Mouse (Mus musculus): ENCODE results near the gene Prm1. TPM values are rescaled to one million over a fixed set of nuclear protein-coding genes. Genes with fewer than 3 reads are reported as not detected.
"Not testable (repeated sequence)": the region's sequence is repeated elsewhere in the genome, so short reads cannot be mapped to it uniquely, and the experiment has no call there.

Prm1 gene
- polyA plus RNA-seq, 1 experiment from 2014 or later: not detected

DNA sequence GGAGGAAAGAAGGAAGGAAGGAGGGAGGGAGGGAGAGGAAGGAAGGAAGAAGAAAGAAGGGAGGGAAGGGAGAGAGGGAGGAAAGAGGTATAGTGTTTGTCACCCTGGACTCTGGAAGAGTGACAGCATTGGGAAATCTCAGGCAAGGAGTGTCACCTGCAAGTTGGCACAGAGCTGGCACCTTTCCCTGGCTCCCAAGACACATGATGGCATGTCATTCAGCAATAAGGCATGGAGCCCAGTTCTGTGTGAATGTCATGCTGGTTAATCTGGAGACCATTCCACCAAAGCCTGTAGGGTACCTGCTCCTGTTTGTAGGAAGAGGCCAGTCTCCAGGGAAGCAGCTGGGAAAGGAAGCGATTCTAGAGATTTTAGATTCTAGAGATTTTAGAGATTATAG is 4.7 kb upstream of the Prm1 start:
- TF ChIP-seq CTCF (IDR thresholded peaks at IDR 0.05; ENCODE audit: low read depth): no peak

DNA sequence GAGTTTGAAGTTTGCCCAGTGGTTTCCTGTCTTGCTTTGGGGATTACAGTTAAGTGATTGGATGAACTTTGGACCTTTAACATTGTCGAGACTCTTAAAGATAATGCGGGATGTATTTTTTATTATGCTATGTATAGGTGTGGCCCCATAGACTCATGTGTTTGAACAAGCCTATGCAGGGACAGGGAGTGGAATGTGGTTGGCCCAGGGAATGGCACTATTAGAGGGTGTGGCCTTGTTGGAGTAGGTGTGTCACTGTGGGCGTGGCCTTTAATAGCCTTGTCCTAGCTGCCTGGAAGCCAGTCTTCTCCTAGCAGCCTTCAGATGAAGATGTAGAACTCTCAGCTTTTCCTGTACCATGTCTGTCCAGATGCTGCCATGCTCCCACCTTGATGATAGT is 3.2 kb downstream of the Prm1 start:
- not testable (repeated sequence) for H3K36me3 ChIP-seq (ENCODE audit: insufficient read depth); H3K27ac ChIP-seq (ENCODE audit: low read depth); H3K27me3 ChIP-seq (ENCODE audit: insufficient read depth, low read length); H3K9ac ChIP-seq; H3K4me1 ChIP-seq (ENCODE audit: insufficient read depth); H3K9me3 ChIP-seq (ENCODE audit: low read depth, low read length); H3K4me2 ChIP-seq; H3K4me3 ChIP-seq (ENCODE audit: low read depth, low read length); DNase-seq; ATAC-seq (ENCODE audit: insufficient read depth)
- 79% methylated on average over 3 of the region's 3 CpGs for WGBS

More for the DNA sequence above, 4.7 kb upstream of the Prm1 start:
- no peak for DNase-seq
- WGBS: 86% methylated on average over 1 of the region's 1 CpGs
- Histone ChIP-seq H3K4me3 (ENCODE audit: low read depth, low read length) (no peak overlapping the region), H3K27me3 (ENCODE audit: insufficient read depth, low read length) (no peaks in the 10 kb centered on the region), H3K27ac (ENCODE audit: low read depth) (no peak overlapping the region), H3K4me2 (no peak overlapping the region), H3K4me1 (ENCODE audit: insufficient read depth) (no peaks in the 10 kb centered on the region), H3K36me3 (ENCODE audit: insufficient read depth) (no peaks in the 10 kb centered on the region), H3K9ac (no peak overlapping the region), H3K9me3 (ENCODE audit: low read depth, low read length) (no peaks in the 10 kb centered on the region)
- ATAC-seq (ENCODE audit: insufficient read depth): no peak

DNA sequence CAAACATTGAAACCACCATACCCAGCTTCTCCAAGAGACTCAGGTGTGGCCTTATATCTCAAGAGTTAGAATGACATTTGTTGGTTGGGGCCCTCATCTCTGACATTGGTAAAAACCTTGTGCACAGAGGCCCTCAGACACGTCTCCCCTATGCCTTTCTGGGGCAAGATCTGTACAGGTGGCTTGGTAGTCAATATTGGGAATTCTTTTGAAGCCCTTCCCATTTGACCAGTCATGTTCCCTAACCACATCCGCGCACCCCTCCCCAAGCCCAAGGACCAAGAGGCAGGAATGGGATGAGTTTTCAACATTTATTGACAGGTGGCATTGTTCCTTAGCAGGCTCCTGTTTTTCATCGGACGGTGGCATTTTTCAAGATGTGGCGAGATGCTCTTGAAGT is 9.6 kb downstream of the Prm1 start, which contains the start of gene Prm2:
Prm2 (minus strand) TSS at position 101 of the 400 bp plus-strand sequence.
- DNase-seq (no peak), ATAC-seq (ENCODE audit: insufficient read depth) (no peak)
- Histone ChIP-seq H3K4me3 (ENCODE audit: low read depth, low read length) (no peak within 1 kb of the TSS), H3K4me2 (no peak within 1 kb of the TSS), H3K36me3 (ENCODE audit: insufficient read depth) (no peaks in the 10 kb centered on the region), H3K4me1 (ENCODE audit: insufficient read depth) (no peaks in the 10 kb centered on the region), H3K9ac (no peak within 1 kb of the TSS), H3K27me3 (ENCODE audit: insufficient read depth, low read length) (peaks cover 18% of the 10 kb centered on the region), H3K9me3 (ENCODE audit: low read depth, low read length) (no peaks in the 10 kb centered on the region), H3K27ac (ENCODE audit: low read depth) (no peak within 1 kb of the TSS)
- 60% methylated on average over 6 of the region's 6 CpGs for WGBS
- no peak for TF ChIP-seq CTCF (IDR thresholded peaks at IDR 0.05; ENCODE audit: low read depth)

DNA sequence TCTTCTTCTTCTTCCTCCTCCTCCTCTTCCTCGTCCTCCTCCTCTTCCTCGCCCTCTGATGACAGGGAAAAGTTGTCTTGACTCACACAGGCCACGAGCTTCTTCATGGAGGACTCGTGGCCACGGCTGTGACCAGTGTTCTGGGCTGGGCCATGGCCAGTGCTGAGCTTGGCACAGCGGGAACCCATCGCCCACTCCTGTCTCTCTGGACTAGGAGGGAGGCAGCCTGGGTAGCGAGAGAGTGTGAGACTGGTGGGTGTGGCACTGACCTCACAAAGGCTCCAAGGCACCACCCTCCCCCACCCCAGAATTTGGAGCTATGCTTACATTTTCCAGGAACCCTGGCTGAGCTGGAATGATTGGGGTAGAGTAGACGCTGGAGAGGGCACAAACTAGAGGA is 14.9 kb downstream of the Prm1 start, which contains the start of gene Prm3:
Prm3 (minus strand) TSS at position 213 of the 400 bp plus-strand sequence.
- no peak for TF ChIP-seq CTCF (IDR thresholded peaks at IDR 0.05; ENCODE audit: low read depth)
- Histone ChIP-seq H3K4me3 (ENCODE audit: low read depth, low read length) (no peak within 1 kb of the TSS), H3K9ac (no peak within 1 kb of the TSS), H3K36me3 (ENCODE audit: insufficient read depth) (no peaks in the 10 kb centered on the region), H3K27me3 (ENCODE audit: insufficient read depth, low read length) (peaks cover under 1% of the 10 kb centered on the region), H3K9me3 (ENCODE audit: low read depth, low read length) (no peaks in the 10 kb centered on the region), H3K27ac (ENCODE audit: low read depth) (no peak within 1 kb of the TSS), H3K4me2 (no peak within 1 kb of the TSS), H3K4me1 (ENCODE audit: insufficient read depth) (peaks cover 6% of the 10 kb centered on the region)
- WGBS: 63% methylated on average over 9 of the region's 9 CpGs
- ATAC-seq (ENCODE audit: insufficient read depth) (no peak), DNase-seq (no peak)

DNA sequence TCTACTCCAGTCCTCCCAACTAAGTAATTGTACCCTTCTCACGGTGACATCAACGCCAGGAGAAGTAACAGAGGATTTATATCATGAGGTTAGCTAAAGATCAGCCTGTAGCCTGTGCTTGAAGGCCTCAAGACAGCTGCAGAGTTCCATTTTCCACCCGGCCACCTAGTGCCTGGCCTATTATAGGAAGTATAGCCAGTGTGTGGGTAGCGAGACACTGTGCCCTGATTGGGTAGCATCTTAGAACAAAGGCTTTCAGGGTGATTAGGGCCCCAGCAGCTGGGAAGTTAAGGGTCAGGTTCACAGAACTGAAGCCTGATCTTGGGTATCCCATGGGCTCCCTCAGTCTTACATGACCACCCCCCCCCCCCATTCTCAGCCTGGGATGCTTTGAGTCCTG is 16.8 kb downstream of the Prm1 start:
- Histone ChIP-seq H3K4me2 (no peak overlapping the region), H3K36me3 (ENCODE audit: insufficient read depth) (no peaks in the 10 kb centered on the region), H3K9ac (no peak overlapping the region), H3K4me1 (ENCODE audit: insufficient read depth) (peaks cover 6% of the 10 kb centered on the region), H3K27ac (ENCODE audit: low read depth) (no peak overlapping the region), H3K4me3 (ENCODE audit: low read depth, low read length) (no peak overlapping the region), H3K9me3 (ENCODE audit: low read depth, low read length) (no peaks in the 10 kb centered on the region), H3K27me3 (ENCODE audit: insufficient read depth, low read length) (no peaks in the 10 kb centered on the region)
- no peak for ATAC-seq (ENCODE audit: insufficient read depth)
- DNase-seq: no peak
- 68% methylated on average over 4 of the region's 4 CpGs for WGBS
- no peak for TF ChIP-seq CTCF (IDR thresholded peaks at IDR 0.05; ENCODE audit: low read depth)

GRCm38 (mm10) chr16:10788271-10788670 is 17.4 kb downstream of the Prm1 start, which contains the start of gene Tnp2:
Gene Tnp2 (minus strand): TSS chr16:10788660.
- Histone ChIP-seq H3K4me3 (ENCODE audit: low read depth, low read length) (no peak within 1 kb of the TSS), H3K4me1 (ENCODE audit: insufficient read depth) (peaks cover 8% of the 10 kb centered on the region), H3K9me3 (ENCODE audit: low read depth, low read length) (no peaks in the 10 kb centered on the region), H3K27me3 (ENCODE audit: insufficient read depth, low read length) (no peaks in the 10 kb centered on the region), H3K36me3 (ENCODE audit: insufficient read depth) (no peaks in the 10 kb centered on the region), H3K4me2 (no peak within 1 kb of the TSS), H3K27ac (ENCODE audit: low read depth) (no peak within 1 kb of the TSS), H3K9ac (no peak within 1 kb of the TSS)
- DNase-seq (no peak), ATAC-seq (ENCODE audit: insufficient read depth) (no peak)
- no peak for TF ChIP-seq CTCF (IDR thresholded peaks at IDR 0.05; ENCODE audit: low read depth)
- WGBS: 45% methylated on average over 16 of the region's 16 CpGs

DNA sequence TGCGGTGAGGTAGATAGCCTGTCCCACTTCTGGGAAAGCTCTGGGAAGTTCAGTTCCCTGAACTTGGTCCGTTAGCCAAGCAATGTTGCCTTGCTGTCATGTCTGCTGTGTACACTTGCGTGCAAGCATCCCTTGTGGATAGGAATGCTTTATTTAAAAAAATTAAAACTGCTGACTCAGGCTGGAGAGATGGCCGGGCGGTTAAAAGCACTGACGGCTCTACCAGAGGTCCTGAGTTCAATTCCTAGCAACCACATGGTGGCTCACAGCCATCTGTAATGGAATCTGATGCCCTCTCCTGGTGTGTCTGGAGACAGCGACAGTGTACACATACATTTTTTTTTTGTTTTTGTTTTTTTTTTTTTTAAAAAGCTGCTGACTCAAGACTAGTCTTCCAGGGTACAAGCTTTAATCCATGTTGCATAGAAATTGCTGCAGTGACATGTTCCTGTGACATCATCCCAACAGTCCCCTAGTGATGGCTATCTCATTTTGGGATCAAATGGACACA is 18.0 kb downstream of the Prm1 start:
- Histone ChIP-seq H3K27me3 (ENCODE audit: insufficient read depth, low read length) (no peaks in the 10 kb centered on the region), H3K4me1 (ENCODE audit: insufficient read depth) (peaks cover 15% of the 10 kb centered on the region), H3K4me3 (ENCODE audit: low read depth, low read length) (no peak overlapping the region), H3K27ac (ENCODE audit: low read depth) (no peak overlapping the region), H3K4me2 (no peak overlapping the region), H3K36me3 (ENCODE audit: insufficient read depth) (no peaks in the 10 kb centered on the region), H3K9me3 (ENCODE audit: low read depth, low read length) (no peaks in the 10 kb centered on the region), H3K9ac (no peak overlapping the region)
- DNase-seq: no peak
- TF ChIP-seq CTCF (IDR thresholded peaks at IDR 0.05; ENCODE audit: low read depth): no peak; the same call in 1 of the 2 replicates
- 70% methylated on average over 7 of the region's 7 CpGs for WGBS
- no peak for ATAC-seq (ENCODE audit: insufficient read depth)
